14 mouse cellular contexts compared by ENCODE assay signal in the genomic region with DNA sequence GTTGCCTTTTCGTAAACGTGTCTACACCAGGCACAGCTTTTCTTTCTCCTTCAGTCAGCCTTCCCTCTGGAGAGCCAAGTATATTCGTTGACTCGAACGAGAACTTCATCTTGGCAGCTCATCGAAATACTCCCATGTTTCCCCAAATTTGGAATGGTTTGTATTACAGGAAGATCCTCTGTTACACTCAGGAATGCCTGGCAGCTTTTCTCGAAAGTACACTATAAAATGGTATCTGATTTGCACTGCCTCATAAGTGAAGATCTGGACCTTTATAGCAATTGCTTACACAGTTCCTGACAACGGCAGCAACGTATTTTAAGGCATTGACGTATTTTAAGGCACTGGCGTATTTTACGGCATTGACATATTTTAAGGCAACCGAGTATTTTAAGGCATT.
A peak's percentile ranks its signal among the peaks of the same experiment; 100 is the strongest.
DNase-seq lines count a peak whose midpoint lies in the region; ATAC-seq and TF ChIP-seq lines count a peak whose summit lies in the region.
"Had no signal": no experiment of that assay in that cellular context is flagged by ENCODE, and none has a peak within 500 bp of the region (broad histone marks: within the 10 kb centered on the region; RNA-seq: fewer than 3 reads in every experiment).

No protein-coding gene starts in this region.

- H3K9ac ChIP-seq in forebrain, postnatal 0 days, result no peak overlapping the region
- H3K9ac ChIP-seq in forebrain, embryonic 13.5 days, result no peak overlapping the region
- no peak overlapping the region for H3K9ac ChIP-seq in embryonic facial prominence, embryonic 15.5 days
- H3K9ac ChIP-seq: neural tube, embryonic 12.5 days had no signal

- DNase-seq in forebrain, postnatal 0 days, result peak; percentile 52
- DNase-seq in left cerebral cortex, postnatal 14 days (ENCODE audit: low spot score in 2 of 2), result peak; percentile 12 to 13
- no peak for DNase-seq in left cerebral cortex, postnatal 4 days
- DNase-seq in lung, postnatal 36 days, result peak; percentile 30
- no peak for DNase-seq in layer of hippocampus, postnatal 25 days (ENCODE audit: extremely low spot score in 1 of 2, low spot score in 1 of 2)
- DNase-seq: adrenal gland, postnatal 14 days; cerebellum, adult 11-12 months; thymus, postnatal 36 days had no signal

- no peak overlapping the region for H3K4me2 ChIP-seq in forebrain, postnatal 0 days (ENCODE audit: low read depth)
- no peak overlapping the region for H3K4me2 ChIP-seq in forebrain, embryonic 13.5 days
- H3K4me2 ChIP-seq in embryonic facial prominence, embryonic 15.5 days (replicated peaks), result 0 out of 2 replicates have a peak overlapping the region, but pooled peaks have one; percentile 8
- H3K4me2 ChIP-seq: neural tube, embryonic 12.5 days had no signal

- no peak overlapping the region for H3K4me3 ChIP-seq in forebrain, postnatal 0 days (ENCODE audit: low read depth, low read length)
- no peak overlapping the region for H3K4me3 ChIP-seq in forebrain, embryonic 13.5 days
- no peak overlapping the region for H3K4me3 ChIP-seq in embryonic facial prominence, embryonic 15.5 days (replicated peaks)
- H3K4me3 ChIP-seq: midbrain, embryonic 10.5 days; neural tube, embryonic 12.5 days had no signal

- H3K4me1 ChIP-seq in forebrain, postnatal 0 days (ENCODE audit: insufficient read depth), result no peaks in the 10 kb centered on the region
- no peaks in the 10 kb centered on the region for H3K4me1 ChIP-seq in forebrain, embryonic 13.5 days
- peaks cover 14% of the 10 kb centered on the region; the same call in 1 of the 2 replicates for H3K4me1 ChIP-seq in embryonic facial prominence, embryonic 15.5 days

- TF ChIP-seq CTCF in forebrain, postnatal 0 days (IDR thresholded peaks at IDR 0.05; ENCODE audit: low read depth), result no peak

- no peaks in the 10 kb centered on the region for H3K27me3 ChIP-seq in forebrain, postnatal 0 days (ENCODE audit: insufficient read depth, low read length)
- H3K27me3 ChIP-seq in forebrain, embryonic 13.5 days, result no peaks in the 10 kb centered on the region
- no peaks in the 10 kb centered on the region for H3K27me3 ChIP-seq in embryonic facial prominence, embryonic 15.5 days
- H3K27me3 ChIP-seq: neural tube, embryonic 12.5 days had no signal

- no peaks in the 10 kb centered on the region for H3K9me3 ChIP-seq in forebrain, postnatal 0 days (ENCODE audit: low read length)
- H3K9me3 ChIP-seq in forebrain, embryonic 13.5 days (replicated peaks), result no peaks in the 10 kb centered on the region
- no peaks in the 10 kb centered on the region for H3K9me3 ChIP-seq in embryonic facial prominence, embryonic 15.5 days (replicated peaks)
- H3K9me3 ChIP-seq: midbrain, embryonic 10.5 days; neural tube, embryonic 12.5 days had no signal

- 71% methylated on average over 13 of the region's 13 CpGs for WGBS in forebrain, postnatal 0 days
- WGBS in forebrain, embryonic 13.5 days, result 93% methylated on average over 13 of the region's 13 CpGs
- WGBS in embryonic facial prominence, embryonic 15.5 days, result 45% methylated on average over 13 of the region's 13 CpGs

- H3K36me3 ChIP-seq in forebrain, postnatal 0 days (ENCODE audit: insufficient read depth), result no peaks in the 10 kb centered on the region
- no peaks in the 10 kb centered on the region for H3K36me3 ChIP-seq in forebrain, embryonic 13.5 days (ENCODE audit: poor library complexity, severe bottlenecking)
- no peaks in the 10 kb centered on the region for H3K36me3 ChIP-seq in embryonic facial prominence, embryonic 15.5 days
- H3K36me3 ChIP-seq: G1E; midbrain, embryonic 10.5 days; neural tube, embryonic 12.5 days had no signal

- no peak for ATAC-seq in forebrain, postnatal 0 days
- no peak for ATAC-seq in forebrain, embryonic 13.5 days
- ATAC-seq in embryonic facial prominence, embryonic 15.5 days (ENCODE audit: insufficient number of reproducible peaks, low FRiP score, low TSS enrichment, low read depth), result no peak
- no peak for ATAC-seq in megakaryocyte, adult 5-6 weeks (ENCODE audit: poor library complexity, severe bottlenecking)

- H3K27ac ChIP-seq in forebrain, postnatal 0 days (ENCODE audit: low read depth, low read length), result no peak overlapping the region
- no peak overlapping the region for H3K27ac ChIP-seq in forebrain, embryonic 13.5 days
- H3K27ac ChIP-seq in embryonic facial prominence, embryonic 15.5 days (replicated peaks), result peak overlapping the region; percentile 69; the same call in 1 of the 2 replicates
- H3K27ac ChIP-seq: midbrain, embryonic 10.5 days; neural tube, embryonic 12.5 days had no signal

- intact Hi-C loops in left cerebral cortex, postnatal 14 days (cut with DNase I), result loop anchor here (10.0 kb wide), 1 partner anchor 67 kb away; a partner anchor contains a TSS
- intact Hi-C loops in left cerebral cortex, postnatal 4 days (cut with DNase I), result no loop called here

Comparison
In these comparisons a context has a peak if more than half of its experiments do, and no peak if none do; other contexts are left out.
1. DNase-seq: peak in forebrain, postnatal 0 days (single experiment), left cerebral cortex, postnatal 14 days (2 of 2) and lung, postnatal 36 days (single experiment); none in left cerebral cortex, postnatal 4 days (single experiment) and layer of hippocampus, postnatal 25 days (0 of 2).